Mouse (Mus musculus) Muller cell, postnatal 12 days (primary cell): Measurements from ENCODE around the gene Kars.

Experiments used
- DNase-seq: peaks from one replicate; pipeline ENCODE4 v3.0.0-alpha.2; 2015; ENCODE audit errors: inconsistent ontology term

The Kars gene

GRCm38 (mm10) chr8:111943544-111943943 is 67.6 kb downstream of the Kars start:
- no peak for DNase-seq
